Mouse (Mus musculus) ES-E14 (cell line): ENCODE measurements at regions not wholly inside any gene's neighbourhood (a gene's known extent, or its start where the extent isn't known, plus 50 kb on each side); places are given as distances from the start of the nearest gene placed in this dataset.

ENCODE experiments used
- DNase-seq: peaks from one replicate; pipeline ENCODE4 v3.0.0-alpha.2; 2013; ENCODE audit warnings: low read depth, low spot score
- H3K27ac ChIP-seq: 2 replicates; pipeline ENCODE4 v1.5.1; 2012; ENCODE audit warnings: low read depth, mild to moderate bottlenecking, low read length, moderate library complexity, mixed read lengths; ENCODE audit not compliant: poor library complexity, insufficient read depth, severe bottlenecking
- H3K36me3 ChIP-seq: 2 replicates; pipeline ENCODE4 v1.6.1; 2012; ENCODE audit warnings: mild to moderate bottlenecking, low read length, moderate library complexity, mixed read lengths; ENCODE audit not compliant: control insufficient read depth, poor library complexity, insufficient read depth, severe bottlenecking
- H3K4me1 ChIP-seq, 2 experiments: fragments of 150-350 bp in 1 of 2; sonication (generic) in 1 of 2; 2 replicates each; pipeline ENCODE4 v1.6.1; 2012; ENCODE audit warnings: low read length in 2 of 2, mild to moderate bottlenecking in 1 of 2, mixed read lengths in 1 of 2; ENCODE audit not compliant: control insufficient read depth in 2 of 2, insufficient read depth in 2 of 2, poor library complexity in 1 of 2
- H3K4me3 ChIP-seq, 2 experiments: fragments of 150-350 bp in 1 of 2; sonication (generic) in 1 of 2; 2 replicates each; pipeline ENCODE4 v1.5.1; 2012; ENCODE audit warnings: low read length in 2 of 2, low read depth in 1 of 2, mild to moderate bottlenecking in 1 of 2, mixed read lengths in 1 of 2; ENCODE audit not compliant: insufficient read depth in 1 of 2, poor library complexity in 1 of 2, severe bottlenecking in 1 of 2
- H3K9ac ChIP-seq: 2 replicates; pipeline ENCODE4 v1.6.1; 2012; ENCODE audit warnings: low read depth, mild to moderate bottlenecking, low read length, mixed read lengths; ENCODE audit not compliant: poor library complexity, insufficient read depth, severe bottlenecking
- H3K9me3 ChIP-seq: fragments of 150-350 bp; sonication (generic); 2 replicates; pipeline ENCODE4 v1.6.1; 2012; ENCODE audit warnings: low read depth, mild to moderate bottlenecking, low read length; ENCODE audit not compliant: control insufficient read depth, insufficient read depth
- CHD2 ChIP-seq: IDR thresholded peaks from 2 replicates; pipeline ENCODE4 v1.6.1; 2014; ENCODE audit warnings: mild to moderate bottlenecking, low read depth, low read length, inconsistent platforms
- HCFC1 ChIP-seq: IDR thresholded peaks from 2 replicates; pipeline ENCODE4 v1.6.1; 2012; ENCODE audit warnings: low read length, inconsistent platforms, borderline replicate concordance; ENCODE audit not compliant: insufficient read depth
- MAFK ChIP-seq: IDR thresholded peaks from 2 replicates; pipeline ENCODE4 v1.6.1; 2014; ENCODE audit warnings: mild to moderate bottlenecking, low read depth, low read length, inconsistent platforms; ENCODE audit not compliant: insufficient read depth
- ZC3H11A ChIP-seq: IDR thresholded peaks from 2 replicates; pipeline ENCODE4 v1.6.1; 2012; ENCODE audit warnings: low read depth, mild to moderate bottlenecking, inconsistent platforms, low read length, borderline replicate concordance
- ZNF384 ChIP-seq: IDR thresholded peaks from 2 replicates; pipeline ENCODE4 v1.6.1; 2012; ENCODE audit warnings: low read depth, low read length, inconsistent platforms
- in situ Hi-C, 2 experiments: fragments of 600-800 bp; cut with MboI; formaldehyde crosslinking; loops; one replicate each; pipeline ENCODE4 v1.15.1; 2025; ENCODE audit warnings: low sequenced_read_pairs in 2 of 2, inconsistent platforms in 1 of 2; ENCODE audit not compliant: unreplicated experiment in 2 of 2

- Histone ChIP-seq H3K4me3 (no peak overlapping the region), H3K27ac (no peak overlapping the region), H3K9ac (no peak overlapping the region), H3K4me1 (no peaks in the 10 kb centered on the region), H3K36me3 (no peaks in the 10 kb centered on the region), H3K9me3 (no peaks in the 10 kb centered on the region)
- TF ChIP-seq MAFK (no peak), CHD2 (no peak), ZC3H11A (no peak), HCFC1 (no peak), ZNF384 (no peak)
- no peak for DNase-seq
- in situ Hi-C loops, result no loop called here
Measured at GRCm38 (mm10) chr13:71333146-71333545, 491.5 kb upstream of the Adamts16 start.

GRCm38 (mm10) chr13:71330321-71330720 lies 488.7 kb upstream of the Adamts16 start:
- Histone ChIP-seq H3K9me3 (no peaks in the 10 kb centered on the region), H3K4me1 (no peaks in the 10 kb centered on the region), H3K4me3 (no peak overlapping the region), H3K9ac (no peak overlapping the region), H3K36me3 (no peaks in the 10 kb centered on the region), H3K27ac (no peak overlapping the region)
- TF ChIP-seq MAFK (no peak), ZC3H11A (no peak), ZNF384 (no peak), CHD2 (no peak), HCFC1 (no peak)
- DNase-seq, result no peak
- in situ Hi-C loops, result no loop called here

- Histone ChIP-seq H3K27ac (no peak overlapping the region), H3K9ac (no peak overlapping the region), H3K36me3 (no peaks in the 10 kb centered on the region), H3K4me1 (no peaks in the 10 kb centered on the region), H3K9me3 (no peaks in the 10 kb centered on the region), H3K4me3 (no peak overlapping the region)
- no peak for DNase-seq
- in situ Hi-C loops, result no loop called here
- TF ChIP-seq ZNF384, result no peak
- no peak for TF ChIP-seq ZC3H11A
- TF ChIP-seq HCFC1, result no peak
- TF ChIP-seq CHD2, result no peak
- TF ChIP-seq MAFK, result no peak
Measured at GRCm38 (mm10) chr13:71327802-71328753, 486.5 kb upstream of the Adamts16 start.

GRCm38 (mm10) chr13:71320489-71320888 lies 478.9 kb upstream of the Adamts16 start:
- TF ChIP-seq CHD2 (no peak), ZNF384 (no peak), ZC3H11A (no peak), HCFC1 (no peak), MAFK (no peak)
- H3K4me3 ChIP-seq, result no peak overlapping the region
- no peaks in the 10 kb centered on the region for H3K9me3 ChIP-seq
- in situ Hi-C loops, result no loop called here
- H3K4me1 ChIP-seq, result no peaks in the 10 kb centered on the region
- H3K27ac ChIP-seq, result no peak overlapping the region
- H3K36me3 ChIP-seq, result no peaks in the 10 kb centered on the region
- DNase-seq, result no peak
- H3K9ac ChIP-seq, result no peak overlapping the region

GRCm38 (mm10) chr13:71303956-71304355 lies 462.3 kb upstream of the Adamts16 start:
- TF ChIP-seq CHD2 (no peak), HCFC1 (no peak), MAFK (no peak), ZNF384 (no peak), ZC3H11A (no peak)

More at GRCm38 (mm10) chr13:71303956-71304355, 462.3 kb upstream of the Adamts16 start:
- no peaks in the 10 kb centered on the region for H3K4me1 ChIP-seq
- no peak overlapping the region for H3K9ac ChIP-seq
- H3K4me3 ChIP-seq, result no peak overlapping the region
- H3K9me3 ChIP-seq, result no peaks in the 10 kb centered on the region
- H3K36me3 ChIP-seq, result no peaks in the 10 kb centered on the region
- in situ Hi-C loops, result no loop called here
- DNase-seq, result no peak
- H3K27ac ChIP-seq, result no peak overlapping the region
